Mouse (Mus musculus) neural tube, embryonic 11.5 days (tissue): ENCODE data around the gene Cmss1. TPM values are rescaled to one million over a fixed set of nuclear protein-coding genes. Genes with fewer than 3 reads are reported as not detected.

Source experiments
- ATAC-seq: fragments of 200-750 bp; cut with Nextera tagmentation; 2 replicates; pipeline ENCODE4 v1.8.0; 2017; ENCODE audit warnings: moderate number of reproducible peaks, mild to moderate bottlenecking, moderate TSS enrichment, moderate library complexity; ENCODE audit not compliant: insufficient read depth, low FRiP score, low TSS enrichment
- DNase-seq: peaks from one replicate; pipeline ENCODE4 v3.0.0-alpha.2; 2015; ENCODE audit warnings: low spot score
- H3K27ac ChIP-seq: fragments of 300-500 bp; sonication (generic); 2 replicates; pipeline ENCODE4 v1.5.1; 2014; ENCODE audit warnings: low read depth, mild to moderate bottlenecking, low read length
- H3K27me3 ChIP-seq: fragments of 300-500 bp; sonication (generic); 2 replicates; pipeline ENCODE4 v1.6.1; 2014; ENCODE audit warnings: mild to moderate bottlenecking, low read length, mixed read lengths; ENCODE audit not compliant: control insufficient read depth, insufficient read depth
- H3K36me3 ChIP-seq: fragments of 300-500 bp; sonication (generic); 2 replicates; pipeline ENCODE4 v1.6.1; 2014; ENCODE audit warnings: mild to moderate bottlenecking, low read length, moderate library complexity, mixed read lengths; ENCODE audit not compliant: control insufficient read depth, insufficient read depth
- H3K4me1 ChIP-seq: fragments of 300-500 bp; sonication (generic); 2 replicates; pipeline ENCODE4 v1.6.1; 2014; ENCODE audit warnings: low read length, mixed read lengths; ENCODE audit not compliant: control insufficient read depth, insufficient read depth
- H3K4me2 ChIP-seq: fragments of 300-500 bp; sonication (generic); 2 replicates; pipeline ENCODE4 v1.6.1; 2014; ENCODE audit warnings: low read depth, mild to moderate bottlenecking, moderate library complexity
- H3K4me3 ChIP-seq: fragments of 300-500 bp; sonication (generic); 2 replicates; pipeline ENCODE4 v1.5.1; 2014; ENCODE audit warnings: low read depth, low read length
- H3K9ac ChIP-seq: fragments of 300-500 bp; sonication (generic); 2 replicates; pipeline ENCODE4 v1.6.1; 2014; ENCODE audit warnings: mild to moderate bottlenecking, low read length
- H3K9me3 ChIP-seq: fragments of 300-500 bp; sonication (generic); 2 replicates; pipeline ENCODE4 v1.6.1; 2016; ENCODE audit warnings: low read length; ENCODE audit not compliant: control insufficient read depth
- WGBS: fragments of 180-500 bp; shearing (Covaris S2); extraction: QIAGEN DNeasy Blood & Tissue Kit; methylation state at CpG from one replicate; pipeline ENCODE4 v1.1.7; 2014; 5-methylcytosine and 5-hydroxymethylcytosine counted together
- polyA plus RNA-seq: library from polyadenylated mRNA; unstranded; fragments of >200 nt; fragmentation: Nextera tagmentation; extraction: Ambion mirVana; gene quantifications from 2 replicates; pipeline ENCODE4 v1.2.1, GENCODE M21; 2014

Cmss1 gene
- polyA plus RNA-seq, 1 experiment from 2014 or later = 40.6 TPM

GRCm38 (mm10) chr16:57568648-57569404, 37.8 kb downstream of the Cmss1 start:
- Histone ChIP-seq H3K27ac (no peak overlapping the region), H3K9ac (no peak overlapping the region), H3K4me3 (no peak overlapping the region), H3K4me1 (no peaks in the 10 kb centered on the region), H3K4me2 (no peak overlapping the region), H3K9me3 (no peaks in the 10 kb centered on the region), H3K27me3 (no peaks in the 10 kb centered on the region), H3K36me3 (no peaks in the 10 kb centered on the region)
- 94% methylated on average over 7 of the region's 7 CpGs for WGBS
- DNase-seq (no peak), ATAC-seq (no peak)

- H3K4me1 ChIP-seq = no peaks in the 10 kb centered on the region
- no peaks in the 10 kb centered on the region for H3K27me3 ChIP-seq
- no peak overlapping the region for H3K4me3 ChIP-seq
- WGBS = 77% methylated on average over 3 of the region's 3 CpGs
- H3K9ac ChIP-seq = no peak overlapping the region
- no peaks in the 10 kb centered on the region for H3K36me3 ChIP-seq
- DNase-seq (no peak), ATAC-seq (no peak)
- no peak overlapping the region for H3K4me2 ChIP-seq
- H3K9me3 ChIP-seq = no peaks in the 10 kb centered on the region
- H3K27ac ChIP-seq = no peak overlapping the region
These were observed 40.4 kb downstream of the Cmss1 start for GRCm38 (mm10) chr16:57566215-57566614.

- Histone ChIP-seq H3K4me1 (no peaks in the 10 kb centered on the region), H3K4me3 (no peak overlapping the region), H3K27me3 (no peaks in the 10 kb centered on the region), H3K4me2 (no peak overlapping the region), H3K9me3 (no peaks in the 10 kb centered on the region), H3K27ac (no peak overlapping the region), H3K36me3 (no peaks in the 10 kb centered on the region), H3K9ac (no peak overlapping the region)
- WGBS = 85% methylated on average over 1 of the region's 1 CpGs
- ATAC-seq (no peak), DNase-seq (no peak)
These were observed 41.9 kb downstream of the Cmss1 start for GRCm38 (mm10) chr16:57564807-57565206.

GRCm38 (mm10) chr16:57563453-57563852, 43.2 kb downstream of the Cmss1 start:
- 94% methylated on average over 3 of the region's 3 CpGs for WGBS
- DNase-seq = no peak
- no peak overlapping the region for H3K4me3 ChIP-seq
- no peaks in the 10 kb centered on the region for H3K9me3 ChIP-seq
- no peak for ATAC-seq
- no peaks in the 10 kb centered on the region for H3K27me3 ChIP-seq
- no peak overlapping the region for H3K9ac ChIP-seq
- no peaks in the 10 kb centered on the region for H3K4me1 ChIP-seq
- no peaks in the 10 kb centered on the region for H3K36me3 ChIP-seq
- no peak overlapping the region for H3K4me2 ChIP-seq
- no peak overlapping the region for H3K27ac ChIP-seq

GRCm38 (mm10) chr16:57560185-57560584, 46.5 kb downstream of the Cmss1 start:
- H3K4me3 ChIP-seq = no peak overlapping the region
- ATAC-seq (no peak), DNase-seq (no peak)
- H3K4me1 ChIP-seq = no peaks in the 10 kb centered on the region
- no peak overlapping the region for H3K9ac ChIP-seq
- H3K36me3 ChIP-seq = no peaks in the 10 kb centered on the region
- H3K27ac ChIP-seq = no peak overlapping the region
- no peaks in the 10 kb centered on the region for H3K9me3 ChIP-seq
- WGBS = 96% methylated on average over 1 of the region's 1 CpGs
- no peaks in the 10 kb centered on the region for H3K27me3 ChIP-seq
- H3K4me2 ChIP-seq = no peak overlapping the region

GRCm38 (mm10) chr16:57558258-57558657, 48.4 kb downstream of the Cmss1 start:
- no peaks in the 10 kb centered on the region for H3K27me3 ChIP-seq
- H3K36me3 ChIP-seq = no peaks in the 10 kb centered on the region
- no peak overlapping the region for H3K4me2 ChIP-seq
- no peak overlapping the region for H3K27ac ChIP-seq
- H3K9me3 ChIP-seq = no peaks in the 10 kb centered on the region
- no peaks in the 10 kb centered on the region for H3K4me1 ChIP-seq
- H3K9ac ChIP-seq = no peak overlapping the region
- ATAC-seq = no peak
- no peak for DNase-seq
- H3K4me3 ChIP-seq = no peak overlapping the region
- WGBS = 93% methylated on average over 3 of the region's 3 CpGs

- 93% methylated on average over 2 of the region's 2 CpGs for WGBS
- no peak overlapping the region for H3K4me2 ChIP-seq
- H3K36me3 ChIP-seq = no peaks in the 10 kb centered on the region
- no peak for DNase-seq
- no peaks in the 10 kb centered on the region for H3K27me3 ChIP-seq
- H3K9ac ChIP-seq = no peak overlapping the region
- H3K4me1 ChIP-seq = no peaks in the 10 kb centered on the region
- H3K9me3 ChIP-seq = no peaks in the 10 kb centered on the region
- ATAC-seq = no peak
- H3K4me3 ChIP-seq = no peak overlapping the region
- H3K27ac ChIP-seq = no peak overlapping the region
These were observed 50.4 kb downstream of the Cmss1 start for GRCm38 (mm10) chr16:57556244-57556643.

- 71% methylated on average over 4 of the region's 4 CpGs for WGBS
- ATAC-seq = no peak
These were observed 51.0 kb downstream of the Cmss1 start for GRCm38 (mm10) chr16:57555667-57556066.

GRCm38 (mm10) chr16:57554886-57555400, 51.7 kb downstream of the Cmss1 start:
- no peaks in the 10 kb centered on the region for H3K4me1 ChIP-seq
- H3K27ac ChIP-seq = no peak overlapping the region
- H3K9me3 ChIP-seq = no peaks in the 10 kb centered on the region
- ATAC-seq = no peak
- 75% methylated on average over 6 of the region's 6 CpGs for WGBS
- H3K27me3 ChIP-seq = no peaks in the 10 kb centered on the region
- DNase-seq = no peak
- no peak overlapping the region for H3K9ac ChIP-seq
- no peak overlapping the region for H3K4me3 ChIP-seq
- no peaks in the 10 kb centered on the region for H3K36me3 ChIP-seq
- no peak overlapping the region for H3K4me2 ChIP-seq

More at GRCm38 (mm10) chr16:57555667-57556066, 51.0 kb downstream of the Cmss1 start:
- Histone ChIP-seq H3K4me3 (no peak overlapping the region), H3K9me3 (no peaks in the 10 kb centered on the region), H3K4me2 (no peak overlapping the region), H3K27ac (no peak overlapping the region), H3K27me3 (no peaks in the 10 kb centered on the region), H3K4me1 (no peaks in the 10 kb centered on the region), H3K9ac (no peak overlapping the region), H3K36me3 (no peaks in the 10 kb centered on the region)
- no peak for DNase-seq
